Mouse (Mus musculus): Measurements from ENCODE around the gene Asic1.

DNA sequence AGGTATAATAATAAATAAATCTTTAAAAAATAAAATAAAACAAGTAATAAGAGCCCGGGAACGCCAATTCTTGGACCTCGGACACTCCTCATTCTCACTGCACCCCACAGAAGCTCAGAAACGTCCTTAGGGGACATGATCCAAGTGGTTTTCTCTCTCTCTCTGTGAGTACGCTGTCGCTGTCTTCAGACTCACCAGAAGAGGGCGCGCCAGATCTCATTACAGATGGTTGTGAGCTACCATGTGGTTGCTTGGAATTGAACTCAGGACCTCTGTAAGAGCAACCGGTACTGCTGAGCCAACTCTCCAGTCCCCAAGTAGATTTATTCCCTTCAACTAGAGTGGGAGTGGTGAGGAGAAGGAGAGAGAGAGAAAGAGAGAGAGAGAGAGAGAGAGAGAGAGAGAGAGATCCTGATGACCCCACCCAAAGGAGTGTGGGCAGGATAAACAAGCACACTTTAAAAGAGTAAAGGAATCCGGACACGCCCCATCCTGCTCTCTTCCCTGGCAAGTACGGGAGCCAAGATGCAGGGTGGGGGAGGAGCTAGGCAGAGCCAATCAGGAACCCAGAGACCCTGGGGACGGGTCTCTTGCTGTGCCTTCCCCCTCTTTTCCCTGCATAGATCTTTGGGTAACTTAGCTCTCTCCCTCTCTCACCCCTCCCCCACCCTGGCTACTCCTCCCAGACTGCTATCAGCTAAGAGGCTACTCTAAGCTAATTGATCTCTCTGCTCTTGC, 8.1 kb downstream of the Asic1 start:
- no peak for TF ChIP-seq E2F4 (IDR thresholded peaks at IDR 0.05; ENCODE audit: borderline replicate concordance, low read depth, low read length)
- TF ChIP-seq CTCF (IDR thresholded peaks at IDR 0.05 in 2 of 3, conservative IDR thresholded peaks at IDR 0.05 in 1 of 3; ENCODE audit: control insufficient read depth in 1 of 3, insufficient read depth in 1 of 3, low read depth in 2 of 3, low read length in 3 of 3, poor library complexity in 1 of 3, severe bottlenecking in 1 of 3), result peak; percentile 76 to 78 (median 76)
- no peak for TF ChIP-seq TBP (IDR thresholded peaks at IDR 0.05; ENCODE audit: low read depth, low read length)
- TF ChIP-seq POLR2A (IDR thresholded peaks at IDR 0.05; ENCODE audit: control insufficient read depth in 1 of 2, insufficient read depth in 1 of 2, low read depth in 1 of 2, low read length in 2 of 2, poor library complexity in 1 of 2), result no peak
- TF ChIP-seq RCOR1 (IDR thresholded peaks at IDR 0.05; ENCODE audit: low read depth, low read length), result no peak
- TF ChIP-seq NELFE (IDR thresholded peaks at IDR 0.05; ENCODE audit: low read depth, low read length), result no peak
- peak; percentile 73; the same call in 1 of the 2 replicates for TF ChIP-seq MYC (IDR thresholded peaks at IDR 0.05; ENCODE audit: low read depth, low read length)

All from MEL (cell line).